Mouse (Mus musculus): ENCODE measurements around the gene Gimap8.
A peak's percentile ranks its signal among the peaks of the same experiment; 100 is the strongest.
"Not testable (repeated sequence)": the region's sequence is repeated elsewhere in the genome, so short reads cannot be mapped to it uniquely, and the experiment has no call there.

Gene Gimap8

GRCm38 (mm10) chr6:48646995-48647394 lies at the start of gene Gimap8:
Gimap8 (plus strand) TSS chr6:48647234.
- DNase-seq: peak; percentile 83

GRCm38 (mm10) chr6:48600594-48600993 lies 46.4 kb upstream of the Gimap8 start:
- no peak for DNase-seq

GRCm38 (mm10) chr6:48601271-48602079 lies 45.6 kb upstream of the Gimap8 start, which contains the start of gene Zfp775:
Zfp775 (plus strand) TSS chr6:48602063.
- DNase-seq: peak; percentile 98

GRCm38 (mm10) chr6:48602080-48602741 lies 44.8 kb upstream of the Gimap8 start:
- peak; percentile 56 for DNase-seq

GRCm38 (mm10) chr6:48608124-48608523 lies 38.9 kb upstream of the Gimap8 start:
- DNase-seq: no peak

GRCm38 (mm10) chr6:48609512-48609911 lies 37.5 kb upstream of the Gimap8 start:
- DNase-seq: no peak

GRCm38 (mm10) chr6:48610657-48611056 lies 36.4 kb upstream of the Gimap8 start:
- no peak for DNase-seq

- DNase-seq: no peak
These were observed 33.6 kb upstream of the Gimap8 start for GRCm38 (mm10) chr6:48613464-48613863.

GRCm38 (mm10) chr6:48614756-48615155 lies 32.3 kb upstream of the Gimap8 start:
- no peak for DNase-seq

GRCm38 (mm10) chr6:48620031-48620430 lies 27.0 kb upstream of the Gimap8 start:
- DNase-seq: no peak

- DNase-seq: not testable (repeated sequence)
These were observed 24.7 kb upstream of the Gimap8 start for GRCm38 (mm10) chr6:48622186-48622843.

- no peak for DNase-seq
These were observed 23.6 kb upstream of the Gimap8 start for GRCm38 (mm10) chr6:48623460-48623859.

GRCm38 (mm10) chr6:48626464-48626863 lies 20.6 kb upstream of the Gimap8 start, which contains the start of gene AI854703:
AI854703 (plus strand) TSS chr6:48626764.
- no peak for DNase-seq

GRCm38 (mm10) chr6:48626984-48627383 lies 20.1 kb upstream of the Gimap8 start:
- DNase-seq: peak; percentile 89

- DNase-seq: peak; percentile 78
These were observed 19.5 kb upstream of the Gimap8 start for GRCm38 (mm10) chr6:48627511-48627924.

GRCm38 (mm10) chr6:48628377-48628776 lies 18.7 kb upstream of the Gimap8 start:
- DNase-seq: peak; percentile 94

GRCm38 (mm10) chr6:48628808-48629660 lies 18.0 kb upstream of the Gimap8 start:
- DNase-seq: no peak

- DNase-seq: peak; percentile 79
These were observed 17.4 kb upstream of the Gimap8 start for GRCm38 (mm10) chr6:48629661-48630034.

- DNase-seq: no peak
These were observed 16.2 kb upstream of the Gimap8 start for GRCm38 (mm10) chr6:48630831-48631230.

- no peak for DNase-seq
These were observed 11.9 kb upstream of the Gimap8 start for GRCm38 (mm10) chr6:48635105-48635504.

- no peak for DNase-seq
These were observed 10.5 kb upstream of the Gimap8 start for GRCm38 (mm10) chr6:48636515-48636914.

- no peak for DNase-seq
These were observed 9.1 kb upstream of the Gimap8 start for GRCm38 (mm10) chr6:48637811-48638500.
